28 mouse cellular contexts compared by ENCODE assay signal in genomic region chr6:99340902-99341301, GRCm38 (mm10).
A peak's percentile ranks its signal among the peaks of the same experiment; 100 is the strongest.
DNase-seq lines count a peak whose midpoint lies in the region; ATAC-seq and TF ChIP-seq lines count a peak whose summit lies in the region.
"Had no signal": no experiment of that assay in that cellular context is flagged by ENCODE, and none has a peak within 500 bp of the region (broad histone marks: within the 10 kb centered on the region; RNA-seq: fewer than 3 reads in every experiment).

No protein-coding gene starts in this region.

- H3K4me1 ChIP-seq in liver, postnatal 0 days (ENCODE audit: insufficient read depth) = peaks cover 18% of the 10 kb centered on the region

- no peak overlapping the region for H3K4me2 ChIP-seq in liver, postnatal 0 days (ENCODE audit: low read depth, low read length)
- H3K4me2 ChIP-seq: embryonic facial prominence, embryonic 13.5 days; forebrain, embryonic 12.5 days; forebrain, embryonic 15.5 days; heart, embryonic 11.5 days; hindbrain, embryonic 12.5 days; hindbrain, embryonic 15.5 days had no signal

- peak; percentile 80 for ATAC-seq in CD4-positive, CD25-positive, alpha-beta regulatory T cell, adult 4 months
- ATAC-seq in liver, postnatal 0 days = no peak
- ATAC-seq: forebrain, embryonic 15.5 days; intestine, embryonic 16.5 days; Patski had no signal

- TF ChIP-seq CTCF in liver, postnatal 0 days (IDR thresholded peaks at IDR 0.05; ENCODE audit: low read depth) = no peak

- H3K27ac ChIP-seq in liver, postnatal 0 days (ENCODE audit: low read depth) = no peak overlapping the region
- H3K27ac ChIP-seq: embryonic facial prominence, embryonic 10.5 days; embryonic facial prominence, embryonic 13.5 days; forebrain, embryonic 12.5 days; forebrain, embryonic 15.5 days; heart, adult 2 months; hindbrain, embryonic 12.5 days; hindbrain, embryonic 15.5 days had no signal

- TF ChIP-seq EP300 in liver, postnatal 0 days (IDR thresholded peaks at IDR 0.05; ENCODE audit: low read depth) = no peak

- H3K36me3 ChIP-seq in liver, postnatal 0 days (replicated peaks; ENCODE audit: insufficient read depth, low read length) = no peaks in the 10 kb centered on the region
- H3K36me3 ChIP-seq: embryonic facial prominence, embryonic 10.5 days; embryonic facial prominence, embryonic 13.5 days; forebrain, embryonic 12.5 days; forebrain, embryonic 15.5 days; G1E; hindbrain, embryonic 12.5 days; hindbrain, embryonic 15.5 days had no signal

- intact Hi-C loops in left cerebral cortex, postnatal 14 days (cut with DNase I) = no loop called here

- no peak overlapping the region for H3K4me3 ChIP-seq in liver, postnatal 0 days (ENCODE audit: low read depth, low read length)
- H3K4me3 ChIP-seq: embryonic facial prominence, embryonic 10.5 days; embryonic facial prominence, embryonic 13.5 days; erythroblast, embryonic 14.5 days; forebrain, embryonic 12.5 days; forebrain, embryonic 15.5 days; heart, adult 2 months; hindbrain, embryonic 12.5 days; hindbrain, embryonic 15.5 days had no signal

- peak; percentile 71 for DNase-seq in A20 (ENCODE audit: low read depth, low spot score)
- DNase-seq in induced T-regulatory cell, adult 2 months (ENCODE audit: low read depth) = peak; percentile 61
- no peak for DNase-seq in ovary, adult 18-20 months (ENCODE audit: low spot score)
- no peak for DNase-seq in left cerebral cortex, postnatal 14 days (ENCODE audit: low spot score in 2 of 2)
- DNase-seq in heart, adult 8-10 months (ENCODE audit: low spot score) = no peak
- no peak for DNase-seq in liver, postnatal 0 days
- DNase-seq: adrenal gland, adult 2 months; adrenal gland, postnatal 14 days; cerebellum, adult 11-12 months; cerebellum, adult 8-10 months; cerebellum, postnatal 10 days; cerebellum, postnatal 36 days; embryo, embryonic 11 days; gastrocnemius, postnatal 10 days; gastrocnemius, postnatal 36 days; heart, adult 2 months had no signal

- no peaks in the 10 kb centered on the region for H3K27me3 ChIP-seq in liver, postnatal 0 days (ENCODE audit: insufficient read depth, low read length)
- H3K27me3 ChIP-seq: forebrain, embryonic 12.5 days; forebrain, embryonic 15.5 days; hindbrain, embryonic 12.5 days; Patski had no signal

- WGBS in liver, postnatal 0 days (ENCODE audit: insufficient replicate concordance) = 85% methylated on average over 4 of the region's 4 CpGs

- H3K9me3 ChIP-seq in liver, postnatal 0 days (ENCODE audit: low read length) = no peaks in the 10 kb centered on the region
- H3K9me3 ChIP-seq: embryonic facial prominence, embryonic 10.5 days; embryonic facial prominence, embryonic 13.5 days; forebrain, embryonic 12.5 days; forebrain, embryonic 15.5 days; G1E; hindbrain, embryonic 12.5 days; hindbrain, embryonic 15.5 days had no signal

- H3K9ac ChIP-seq in liver, postnatal 0 days (replicated peaks) = no peak overlapping the region
- H3K9ac ChIP-seq: embryonic facial prominence, embryonic 13.5 days; forebrain, embryonic 12.5 days; forebrain, embryonic 15.5 days; hindbrain, embryonic 12.5 days; hindbrain, embryonic 15.5 days had no signal

Comparison
In these comparisons a context has a peak if more than half of its experiments do, and no peak if none do; other contexts are left out.
1. DNase-seq: peak in A20 (single experiment) and induced T-regulatory cell, adult 2 months (single experiment); none in ovary, adult 18-20 months (single experiment), left cerebral cortex, postnatal 14 days (0 of 2), heart, adult 8-10 months (single experiment) and liver, postnatal 0 days (single experiment).